Mouse (Mus musculus) heart, postnatal 0 days (tissue): ENCODE results near the gene Krt6b. TPM values are rescaled to one million over a fixed set of nuclear protein-coding genes. Genes with fewer than 3 reads are reported as not detected.

ENCODE experiments used
- ATAC-seq: fragments of 200-750 bp; cut with Nextera tagmentation; 2 replicates; pipeline ENCODE4 v1.8.0; 2017; ENCODE audit warnings: low read depth, moderate number of reproducible peaks, moderate library complexity; ENCODE audit not compliant: insufficient read depth
- DNase-seq: peaks from one replicate; pipeline ENCODE4 v3.0.0-alpha.2; 2016; ENCODE audit warnings: low spot score
- H3K27ac ChIP-seq: fragments of 300-500 bp; sonication (generic); 2 replicates; pipeline ENCODE4 v1.5.1; 2014; ENCODE audit warnings: low read depth, mild to moderate bottlenecking
- H3K27me3 ChIP-seq: fragments of 300-500 bp; sonication (generic); 2 replicates; pipeline ENCODE4 v1.6.1; 2014; ENCODE audit warnings: low read length, mixed read lengths; ENCODE audit not compliant: control insufficient read depth, insufficient read depth
- H3K36me3 ChIP-seq: fragments of 300-500 bp; sonication (generic); replicated peaks from 2 replicates; pipeline ENCODE4 v1.6.1; 2014; ENCODE audit warnings: low read length, mixed read lengths; ENCODE audit not compliant: control insufficient read depth, insufficient read depth
- H3K4me1 ChIP-seq: fragments of 300-500 bp; sonication (generic); 2 replicates; pipeline ENCODE4 v1.6.1; 2014; ENCODE audit warnings: antibody characterized with exemption; ENCODE audit not compliant: control insufficient read depth, insufficient read depth
- H3K4me2 ChIP-seq: fragments of 300-500 bp; sonication (generic); 2 replicates; pipeline ENCODE4 v1.6.1; 2014; ENCODE audit warnings: low read depth, mild to moderate bottlenecking, low read length, moderate library complexity
- H3K4me3 ChIP-seq: fragments of 300-500 bp; sonication (generic); 2 replicates; pipeline ENCODE4 v1.5.1; 2014; ENCODE audit warnings: low read depth, low read length
- H3K9ac ChIP-seq: fragments of 300-500 bp; sonication (generic); replicated peaks from 2 replicates; pipeline ENCODE4 v1.6.1; 2014; ENCODE audit warnings: low read depth, low read length, mixed read lengths
- H3K9me3 ChIP-seq: fragments of 300-500 bp; sonication (generic); replicated peaks from 2 replicates; pipeline ENCODE4 v1.6.1; 2016; ENCODE audit warnings: low read length; ENCODE audit not compliant: control insufficient read depth
- CTCF ChIP-seq: IDR thresholded peaks from 2 replicates; pipeline ENCODE4 v1.5.1; 2016; ENCODE audit warnings: antibody characterized with exemption, control low read depth, low read depth
- EP300 ChIP-seq: IDR thresholded peaks from 2 replicates; pipeline ENCODE4 v1.6.1; 2016; ENCODE audit warnings: antibody characterized with exemption, low read depth
- WGBS: fragments of 180-500 bp; shearing (Covaris S2); extraction: QIAGEN DNeasy Blood & Tissue Kit; methylation state at CpG from one replicate; pipeline ENCODE4 v1.1.7; 2014; 5-methylcytosine and 5-hydroxymethylcytosine counted together
- polyA plus RNA-seq: library from polyadenylated mRNA; unstranded; fragments of >200 nt; fragmentation: Nextera tagmentation; extraction: Ambion mirVana; gene quantifications from 2 replicates; pipeline ENCODE4 v1.2.1, GENCODE M21; 2015
- total RNA-seq: library from RNA; depleted of rRNA; stranded (reverse); fragments of >200 nt; gene quantifications from 2 replicates; pipeline ENCODE4 v1.2.3, GENCODE M21; 2014; ENCODE audit warnings: low replicate concordance

The Krt6b gene
- total and polyA plus RNA-seq, 2 experiments from 2014 or later, result 0.07 TPM; not detected in 1

DNA sequence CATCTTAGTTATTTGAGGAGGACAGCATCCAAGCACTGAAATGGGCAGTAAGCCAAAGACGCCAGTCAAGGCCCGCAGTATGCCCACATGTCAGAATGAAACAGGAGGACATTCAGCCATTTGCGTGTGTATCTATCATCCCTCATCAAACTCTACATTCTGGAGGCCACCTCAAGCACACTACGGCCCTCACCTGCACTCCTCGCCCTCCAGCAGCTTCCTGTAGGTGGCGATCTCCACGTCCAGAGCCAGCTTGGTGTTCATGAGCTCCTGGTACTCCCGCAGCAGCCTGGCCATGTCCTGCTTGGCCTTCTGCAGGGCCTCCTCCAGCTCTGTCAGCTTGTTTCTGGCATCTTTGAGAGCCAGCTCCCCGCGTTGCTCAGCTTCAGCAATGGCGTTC is 28.6 kb upstream of the Krt6b start:
- Histone ChIP-seq H3K9ac (no peak overlapping the region), H3K27me3 (peaks cover 6% of the 10 kb centered on the region; the same call in 1 of the 2 replicates), H3K9me3 (no peaks in the 10 kb centered on the region), H3K4me2 (no peak overlapping the region), H3K4me3 (no peak overlapping the region), H3K27ac (no peak overlapping the region), H3K36me3 (no peaks in the 10 kb centered on the region), H3K4me1 (no peaks in the 10 kb centered on the region)
- ATAC-seq (no peak), DNase-seq (no peak)
- TF ChIP-seq EP300 (no peak), CTCF (no peak)
- 52% methylated on average over 11 of the region's 11 CpGs for WGBS

- no peak overlapping the region for H3K27ac ChIP-seq
These were observed 27.4 kb upstream of the Krt6b start for GRCm38 (mm10) chr15:101707454-101707853.

DNA sequence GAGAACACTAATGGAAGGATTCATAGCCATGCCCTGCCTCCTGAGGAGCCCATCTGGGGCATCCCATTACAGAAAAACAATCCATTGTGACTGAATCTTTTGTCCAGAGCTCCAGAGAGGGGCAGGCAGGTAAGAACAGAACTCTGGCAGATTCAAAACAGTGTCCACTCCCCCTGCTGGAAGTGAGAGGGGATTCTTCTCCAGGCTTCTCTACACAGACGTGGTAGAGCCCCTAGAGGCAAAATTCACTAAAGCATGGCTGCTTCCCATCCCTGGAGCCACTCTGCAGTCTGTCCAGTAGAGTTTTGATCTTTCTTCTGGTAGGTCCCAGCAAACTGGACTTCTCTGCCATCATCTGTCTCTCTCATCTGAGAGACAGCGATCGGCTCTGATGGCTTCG is 24.0 kb upstream of the Krt6b start:
- H3K4me2 ChIP-seq, result no peak overlapping the region
- H3K27ac ChIP-seq, result no peak overlapping the region
- H3K4me3 ChIP-seq, result no peak overlapping the region
- 60% methylated on average over 4 of the region's 4 CpGs for WGBS
- TF ChIP-seq EP300 (no peak), CTCF (peak; percentile 32)
- no peaks in the 10 kb centered on the region for H3K9me3 ChIP-seq
- H3K27me3 ChIP-seq, result peaks cover 6% of the 10 kb centered on the region; the same call in 1 of the 2 replicates
- H3K9ac ChIP-seq, result no peak overlapping the region
- H3K36me3 ChIP-seq, result no peaks in the 10 kb centered on the region
- DNase-seq (peak; percentile 20), ATAC-seq (no peak)
- H3K4me1 ChIP-seq, result no peaks in the 10 kb centered on the region

More at GRCm38 (mm10) chr15:101707454-101707853, 27.4 kb upstream of the Krt6b start:
- TF ChIP-seq CTCF (no peak), EP300 (no peak)
- no peak for DNase-seq
- peaks cover 6% of the 10 kb centered on the region; the same call in 1 of the 2 replicates for H3K27me3 ChIP-seq
- H3K36me3 ChIP-seq, result no peaks in the 10 kb centered on the region
- H3K4me2 ChIP-seq, result no peak overlapping the region
- no peaks in the 10 kb centered on the region for H3K4me1 ChIP-seq
- no peak overlapping the region for H3K9ac ChIP-seq
- no peak overlapping the region for H3K4me3 ChIP-seq
- 70% methylated on average over 9 of the region's 9 CpGs for whole genome bisulfite sequencing
- no peaks in the 10 kb centered on the region for H3K9me3 ChIP-seq
- no peak for ATAC-seq

- Histone ChIP-seq H3K9ac (no peak overlapping the region), H3K4me1 (no peaks in the 10 kb centered on the region), H3K27me3 (peaks cover 3% of the 10 kb centered on the region; the same call in 1 of the 2 replicates), H3K4me2 (no peak overlapping the region), H3K36me3 (no peaks in the 10 kb centered on the region), H3K4me3 (no peak overlapping the region), H3K27ac (no peak overlapping the region), H3K9me3 (no peaks in the 10 kb centered on the region)
- DNase-seq, result no peak
- TF ChIP-seq EP300 (no peak), CTCF (no peak)
- no peak for ATAC-seq
- 41% methylated on average over 2 of the region's 2 CpGs for WGBS
These were observed 22.3 kb upstream of the Krt6b start for GRCm38 (mm10) chr15:101702380-101702779.

- Histone ChIP-seq H3K9ac (no peak overlapping the region), H3K4me1 (no peaks in the 10 kb centered on the region), H3K9me3 (no peaks in the 10 kb centered on the region), H3K4me2 (no peak overlapping the region), H3K36me3 (no peaks in the 10 kb centered on the region), H3K27ac (no peak overlapping the region), H3K27me3 (no peaks in the 10 kb centered on the region), H3K4me3 (no peak overlapping the region)
- ATAC-seq, result no peak
- TF ChIP-seq CTCF, result no peak
- no peak for TF ChIP-seq EP300
- DNase-seq, result no peak
- WGBS, result 64% methylated on average over 8 of the region's 8 CpGs
These were observed 19.8 kb upstream of the Krt6b start for GRCm38 (mm10) chr15:101699866-101700265.

DNA sequence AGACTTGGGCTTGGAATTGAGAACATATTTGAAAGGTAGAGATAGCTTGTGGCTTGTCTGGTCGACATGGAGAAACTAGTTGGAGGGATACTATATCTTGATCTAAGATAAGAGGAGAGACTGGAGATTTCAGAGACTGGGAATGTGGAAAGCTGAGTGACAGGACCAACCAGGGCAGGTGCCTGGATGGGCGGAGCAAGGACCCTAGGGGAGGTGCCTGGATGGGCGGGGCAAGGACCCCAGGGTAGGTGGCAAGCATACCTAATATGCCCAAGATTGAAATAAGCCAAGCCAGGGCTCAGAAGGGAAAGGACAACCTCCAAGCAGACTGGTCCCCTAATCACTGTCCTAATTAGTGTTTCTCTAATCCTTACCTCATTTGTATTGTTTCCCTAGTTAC is 19.1 kb upstream of the Krt6b start:
- DNase-seq (no peak), ATAC-seq (no peak)
- no peaks in the 10 kb centered on the region for H3K9me3 ChIP-seq
- H3K9ac ChIP-seq, result no peak overlapping the region
- no peaks in the 10 kb centered on the region for H3K4me1 ChIP-seq
- H3K4me2 ChIP-seq, result no peak overlapping the region
- H3K4me3 ChIP-seq, result no peak overlapping the region
- WGBS, result 47% methylated on average over 3 of the region's 3 CpGs
- no peaks in the 10 kb centered on the region for H3K27me3 ChIP-seq
- no peaks in the 10 kb centered on the region for H3K36me3 ChIP-seq
- TF ChIP-seq EP300, result no peak
- TF ChIP-seq CTCF, result no peak
- no peak overlapping the region for H3K27ac ChIP-seq
